Mouse (Mus musculus) liver, embryonic 11.5 days (tissue): ENCODE measurements around the gene Adgrf4. TPM values are rescaled to one million over a fixed set of nuclear protein-coding genes. Genes with fewer than 3 reads are reported as not detected.

ENCODE experiments used
- ATAC-seq: fragments of 200-750 bp; cut with Nextera tagmentation; replicated peaks from 2 replicates; pipeline ENCODE4 v1.8.0; 2017; ENCODE audit warnings: moderate number of reproducible peaks, mild to moderate bottlenecking, moderate TSS enrichment, moderate library complexity; ENCODE audit not compliant: low FRiP score
- DNase-seq: peaks from one replicate; pipeline ENCODE4 v3.0.0-alpha.2; 2017; ENCODE audit warnings: low spot score
- H3K27ac ChIP-seq: fragments of 300-500 bp; sonication (generic); 2 replicates; pipeline ENCODE4 v1.5.1; 2014; ENCODE audit warnings: mild to moderate bottlenecking, low read depth, low read length, control low read depth
- H3K27me3 ChIP-seq: fragments of 300-500 bp; sonication (generic); replicated peaks from 2 replicates; pipeline ENCODE4 v1.6.1; 2014; ENCODE audit warnings: low read length, mixed read lengths; ENCODE audit not compliant: control insufficient read depth, insufficient read depth
- H3K36me3 ChIP-seq: fragments of 300-500 bp; sonication (generic); 2 replicates; pipeline ENCODE4 v1.6.1; 2014; ENCODE audit warnings: mild to moderate bottlenecking, low read length, moderate library complexity, mixed read lengths; ENCODE audit not compliant: control insufficient read depth, insufficient read depth
- H3K4me1 ChIP-seq: fragments of 300-500 bp; sonication (generic); replicated peaks from 2 replicates; pipeline ENCODE4 v1.6.1; 2014; ENCODE audit warnings: low read length, mixed read lengths; ENCODE audit not compliant: control insufficient read depth, insufficient read depth
- H3K4me2 ChIP-seq: fragments of 300-500 bp; sonication (generic); 2 replicates; pipeline ENCODE4 v1.6.1; 2014; ENCODE audit warnings: mild to moderate bottlenecking, control low read depth, moderate library complexity
- H3K4me3 ChIP-seq: fragments of 300-500 bp; sonication (generic); 2 replicates; pipeline ENCODE4 v1.5.1; 2014; ENCODE audit warnings: low read depth, low read length, control low read depth
- H3K9ac ChIP-seq: fragments of 300-500 bp; sonication (generic); 2 replicates; pipeline ENCODE4 v1.6.1; 2014; ENCODE audit warnings: low read depth, low read length, control low read depth
- H3K9me3 ChIP-seq: fragments of 300-500 bp; sonication (generic); 2 replicates; pipeline ENCODE4 v1.6.1; 2016; ENCODE audit warnings: low read length, inconsistent platforms, mixed read lengths; ENCODE audit not compliant: control insufficient read depth
- WGBS: fragments of 180-500 bp; shearing (Covaris S2); extraction: QIAGEN DNeasy Blood & Tissue Kit; methylation state at CpG from one replicate; pipeline ENCODE4 v1.1.7; 2014; 5-methylcytosine and 5-hydroxymethylcytosine counted together
- polyA plus RNA-seq: library from polyadenylated mRNA; unstranded; fragments of >200 nt; fragmentation: Nextera tagmentation; extraction: Ambion mirVana; gene quantifications from 2 replicates; pipeline ENCODE4 v1.2.1, GENCODE M21; 2014

Adgrf4 gene
- polyA plus RNA-seq, 1 experiment from 2014 or later, result not detected

DNA sequence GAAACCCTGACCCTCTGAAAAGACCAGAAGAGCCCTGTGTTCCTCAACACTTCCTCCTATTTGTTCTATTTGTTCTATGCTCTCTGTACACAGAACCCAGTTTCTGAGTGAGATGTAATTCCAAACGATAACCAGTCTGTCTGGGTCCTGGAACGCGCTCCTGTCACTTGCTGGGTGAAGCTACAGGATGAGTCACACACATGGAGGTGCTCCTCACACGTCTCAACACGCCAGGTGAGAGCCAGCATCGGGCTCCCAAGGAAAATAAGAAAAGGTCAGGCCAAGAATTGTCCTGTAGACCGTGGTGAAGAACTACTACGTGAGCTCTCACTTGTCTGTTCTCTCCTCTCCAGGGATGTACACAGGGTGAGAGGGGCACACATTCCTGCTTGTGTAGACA lies 1.6 kb downstream of the Adgrf4 start:
- no peak for DNase-seq
- H3K27ac ChIP-seq, result no peak overlapping the region
- no peaks in the 10 kb centered on the region for H3K27me3 ChIP-seq
- no peaks in the 10 kb centered on the region for H3K4me1 ChIP-seq
- no peak for ATAC-seq
- no peaks in the 10 kb centered on the region for H3K36me3 ChIP-seq
- no peak overlapping the region for H3K4me3 ChIP-seq
- H3K9ac ChIP-seq, result no peak overlapping the region
- no peaks in the 10 kb centered on the region for H3K9me3 ChIP-seq
- 84% methylated on average over 8 of the region's 8 CpGs for WGBS
- no peak overlapping the region for H3K4me2 ChIP-seq

DNA sequence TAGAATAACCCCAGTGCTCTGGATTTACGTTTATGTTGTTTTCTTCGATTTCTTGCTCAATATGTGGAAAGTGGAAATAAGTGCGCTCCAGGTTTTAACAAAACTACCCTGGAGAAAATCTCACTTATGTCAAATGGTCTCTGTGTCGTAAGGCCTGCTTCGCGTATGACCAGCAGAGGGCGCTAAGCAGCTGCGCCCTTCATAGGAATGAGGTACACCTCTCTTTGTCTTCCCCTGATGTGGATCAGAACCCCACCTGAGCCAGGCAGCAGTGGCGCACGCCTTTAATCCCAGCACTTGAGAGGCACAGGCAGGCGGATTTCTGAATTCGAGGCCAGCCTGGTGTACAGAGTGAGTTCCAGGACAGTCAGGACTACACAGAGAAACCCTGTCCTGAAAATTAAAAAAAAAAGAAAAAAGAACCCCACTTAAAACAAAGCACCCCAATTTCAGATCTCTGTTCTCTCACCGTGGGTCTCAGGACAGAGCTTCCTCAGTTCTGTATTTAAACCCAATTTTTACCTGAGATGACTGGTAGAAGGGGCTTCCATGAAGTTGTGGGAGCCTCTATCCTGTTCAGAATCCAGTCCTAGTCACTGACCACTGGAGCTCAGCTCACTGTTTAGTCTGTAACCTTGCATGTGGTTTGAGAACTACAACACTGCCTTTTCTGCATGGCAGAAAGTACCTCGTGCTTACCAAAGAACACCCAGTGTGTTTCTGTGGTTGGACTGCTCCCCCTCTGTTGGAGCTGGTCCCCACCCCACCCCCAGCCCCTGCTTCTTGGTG lies 33.3 kb downstream of the Adgrf4 start:
- no peaks in the 10 kb centered on the region for H3K9me3 ChIP-seq
- H3K4me2 ChIP-seq, result no peak overlapping the region
- H3K36me3 ChIP-seq, result no peaks in the 10 kb centered on the region
- no peaks in the 10 kb centered on the region for H3K27me3 ChIP-seq
- ATAC-seq, result no peak
- no peak overlapping the region for H3K4me3 ChIP-seq
- no peaks in the 10 kb centered on the region for H3K4me1 ChIP-seq
- H3K9ac ChIP-seq, result no peak overlapping the region
- H3K27ac ChIP-seq, result no peak overlapping the region
- WGBS, result 21% methylated on average over 14 of the region's 14 CpGs
- DNase-seq, result peak; percentile 36

DNA sequence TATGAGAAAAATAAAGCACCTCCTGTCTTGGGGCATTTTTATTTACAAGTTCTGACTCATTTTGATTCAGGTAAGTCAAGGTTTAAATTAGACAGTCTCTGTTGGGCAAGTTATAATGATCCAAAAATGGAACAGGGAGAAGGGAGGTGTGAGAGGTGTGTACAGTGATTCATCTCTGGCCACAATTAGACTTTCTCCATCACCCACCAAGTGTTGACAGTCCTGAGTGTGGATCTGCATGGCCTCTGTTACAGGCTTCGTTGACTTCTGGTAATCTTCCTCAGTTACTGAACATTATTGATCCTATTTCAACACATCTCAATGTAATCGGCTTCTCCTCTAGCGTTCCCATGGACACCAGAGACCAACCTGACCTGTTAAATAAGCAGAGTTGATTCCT lies 48.7 kb downstream of the Adgrf4 start:
- DNase-seq (no peak), ATAC-seq (no peak)
- Histone ChIP-seq H3K27ac (no peak overlapping the region), H3K4me3 (no peak overlapping the region), H3K4me1 (no peaks in the 10 kb centered on the region), H3K4me2 (no peak overlapping the region), H3K27me3 (no peaks in the 10 kb centered on the region), H3K9me3 (no peaks in the 10 kb centered on the region), H3K9ac (no peak overlapping the region), H3K36me3 (no peaks in the 10 kb centered on the region)
- WGBS, result 74% methylated on average over 3 of the region's 3 CpGs

DNA sequence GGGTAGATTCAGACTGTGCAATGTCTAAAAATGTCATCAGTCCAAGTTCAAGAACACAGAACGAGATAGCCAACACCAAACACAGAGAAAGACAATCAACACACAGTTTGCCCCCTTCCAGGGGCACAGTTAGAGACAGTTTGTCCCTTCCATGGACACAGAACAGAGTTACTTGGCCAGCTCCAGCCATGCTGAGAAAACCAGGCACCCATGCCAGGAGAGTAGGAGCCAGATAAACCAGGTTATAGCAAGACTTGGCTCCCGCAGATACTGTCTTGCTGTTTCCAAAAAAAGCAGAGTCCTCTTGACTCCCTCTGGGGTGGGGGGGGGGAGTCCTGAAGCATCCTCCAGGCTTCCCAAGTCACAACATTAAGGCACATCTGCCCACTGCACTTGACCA lies 61.9 kb downstream of the Adgrf4 start:
- no peak for DNase-seq
- no peak overlapping the region for H3K27ac ChIP-seq
- WGBS, result 82% methylated on average over 2 of the region's 2 CpGs
- no peak for ATAC-seq
- H3K36me3 ChIP-seq, result no peaks in the 10 kb centered on the region
- H3K27me3 ChIP-seq, result no peaks in the 10 kb centered on the region
- no peak overlapping the region for H3K9ac ChIP-seq
- H3K9me3 ChIP-seq, result no peaks in the 10 kb centered on the region
- H3K4me3 ChIP-seq, result no peak overlapping the region
- no peaks in the 10 kb centered on the region for H3K4me1 ChIP-seq
- H3K4me2 ChIP-seq, result no peak overlapping the region

- Histone ChIP-seq H3K9ac (no peak overlapping the region), H3K27me3 (no peaks in the 10 kb centered on the region), H3K36me3 (no peaks in the 10 kb centered on the region), H3K4me2 (no peak overlapping the region), H3K4me1 (no peaks in the 10 kb centered on the region), H3K4me3 (no peak overlapping the region), H3K9me3 (no peaks in the 10 kb centered on the region), H3K27ac (no peak overlapping the region)
- 34% methylated on average over 6 of the region's 6 CpGs for WGBS
- DNase-seq (no peak), ATAC-seq (0 out of 2 replicates have a peak, but pooled peaks have one; percentile 20)
Measured at GRCm38 (mm10) chr17:42613043-42613737, 78.9 kb downstream of the Adgrf4 start.

GRCm38 (mm10) chr17:42611295-42611694 lies 80.8 kb downstream of the Adgrf4 start, which contains the start of gene Opn5:
Opn5 (minus strand) TSS chr17:42611395.
- ATAC-seq (no peak), DNase-seq (no peak)
- Histone ChIP-seq H3K27ac (no peak within 1 kb of the TSS), H3K27me3 (no peaks in the 10 kb centered on the region), H3K9ac (no peak within 1 kb of the TSS), H3K9me3 (no peaks in the 10 kb centered on the region), H3K4me3 (no peak within 1 kb of the TSS), H3K36me3 (no peaks in the 10 kb centered on the region), H3K4me2 (no peak within 1 kb of the TSS), H3K4me1 (no peaks in the 10 kb centered on the region)
- 74% methylated on average over 8 of the region's 8 CpGs for WGBS

DNA sequence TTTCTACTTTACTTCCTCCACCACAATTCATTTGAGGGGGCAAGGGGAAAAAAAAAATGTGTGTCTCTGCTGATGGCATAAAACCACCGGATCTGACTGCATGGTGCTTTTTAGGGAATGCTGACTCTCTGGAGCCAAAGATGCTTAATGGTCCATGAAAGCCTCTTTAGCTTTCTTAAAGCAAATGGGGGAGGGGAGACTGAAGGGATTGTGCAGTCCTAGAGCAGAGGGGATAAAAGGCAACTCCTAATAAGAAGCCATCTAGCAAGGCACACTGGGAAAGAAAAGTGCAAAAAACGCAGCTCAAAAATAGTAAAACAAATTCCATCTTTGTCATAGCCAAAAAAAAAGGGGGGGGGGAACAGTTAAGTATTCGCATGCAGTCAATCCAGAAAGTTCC lies 83.8 kb downstream of the Adgrf4 start:
- ATAC-seq (no peak), DNase-seq (no peak)
- Histone ChIP-seq H3K9me3 (no peaks in the 10 kb centered on the region), H3K27me3 (no peaks in the 10 kb centered on the region), H3K4me3 (no peak overlapping the region), H3K4me2 (no peak overlapping the region), H3K36me3 (no peaks in the 10 kb centered on the region), H3K4me1 (no peaks in the 10 kb centered on the region), H3K9ac (no peak overlapping the region), H3K27ac (no peak overlapping the region)
- 77% methylated on average over 3 of the region's 3 CpGs for WGBS
